Mouse (Mus musculus): ENCODE results near the gene Nabp1.

GRCm38 (mm10) chr1:51463038-51463437 lies 15.2 kb downstream of the Nabp1 start:
- TF ChIP-seq CTCF (conservative IDR thresholded peaks at IDR 0.05; ENCODE audit: insufficient read depth, insufficient read length, low read depth, low read length) (no peak), POLR2A (IDR thresholded peaks at IDR 0.05; ENCODE audit: low read depth, low read length) (no peak)

Measured in kidney, adult 2 months (tissue).